Mouse (Mus musculus): ENCODE measurements around the gene Emp2.

Gene Emp2

GRCm38 (mm10) chr16:10317197-10317544 lies 3.4 kb upstream of the Emp2 start:
- in situ Hi-C loops (cut with MboI, MseI) = no loop called here

- in situ Hi-C loops (cut with MboI, MseI) = no loop called here
These were observed 2.9 kb upstream of the Emp2 start for GRCm38 (mm10) chr16:10316493-10317196.

DNA sequence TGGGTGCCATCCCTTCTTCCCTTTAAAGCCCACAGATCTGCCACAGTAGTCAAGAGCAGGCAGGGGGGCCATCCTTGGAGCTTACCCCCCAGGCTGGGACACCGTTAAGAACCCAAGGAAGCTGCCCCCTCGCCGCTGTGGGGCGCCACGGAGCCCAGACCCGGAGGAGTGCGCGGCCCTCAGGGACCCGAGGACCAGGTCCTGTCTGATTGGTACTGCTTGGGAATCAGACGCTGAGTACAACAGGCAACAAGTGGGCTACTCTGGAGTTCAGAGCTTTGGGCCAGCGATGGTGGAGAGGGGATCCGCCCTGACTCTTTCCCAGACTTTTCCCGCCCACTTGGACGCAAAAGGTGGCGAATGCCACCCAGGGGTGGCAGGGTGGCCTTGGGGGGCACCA lies 542 bp downstream of the Emp2 start:
- in situ Hi-C loops (cut with MboI, MseI) = no loop called here

GRCm38 (mm10) chr16:10311989-10312388 lies 1.8 kb downstream of the Emp2 start:
- in situ Hi-C loops (cut with MboI, MseI) = no loop called here

- in situ Hi-C loops (cut with MboI, MseI) = no loop called here
These were observed 2.7 kb downstream of the Emp2 start for GRCm38 (mm10) chr16:10311086-10311485.

DNA sequence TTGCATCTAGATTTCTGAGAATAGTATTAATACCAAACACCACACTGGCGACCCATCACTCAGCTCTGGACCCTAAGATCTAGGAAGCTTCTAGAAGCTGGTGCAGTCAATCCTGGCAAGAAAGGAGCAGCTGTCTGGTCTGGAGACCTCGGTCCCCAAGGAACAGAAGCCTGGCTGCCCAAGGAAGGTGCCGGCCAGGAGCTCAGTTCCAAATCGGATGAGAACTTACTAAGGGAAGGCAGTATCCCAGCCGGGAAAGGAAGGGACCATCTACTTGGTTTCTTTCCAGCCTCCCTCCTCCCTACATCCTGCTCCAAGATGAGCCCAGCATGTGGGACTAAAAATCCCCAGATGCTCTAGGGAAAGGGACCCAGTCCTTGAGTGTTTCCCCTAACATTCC lies 3.3 kb downstream of the Emp2 start:
- in situ Hi-C loops (cut with MboI, MseI) = no loop called here

DNA sequence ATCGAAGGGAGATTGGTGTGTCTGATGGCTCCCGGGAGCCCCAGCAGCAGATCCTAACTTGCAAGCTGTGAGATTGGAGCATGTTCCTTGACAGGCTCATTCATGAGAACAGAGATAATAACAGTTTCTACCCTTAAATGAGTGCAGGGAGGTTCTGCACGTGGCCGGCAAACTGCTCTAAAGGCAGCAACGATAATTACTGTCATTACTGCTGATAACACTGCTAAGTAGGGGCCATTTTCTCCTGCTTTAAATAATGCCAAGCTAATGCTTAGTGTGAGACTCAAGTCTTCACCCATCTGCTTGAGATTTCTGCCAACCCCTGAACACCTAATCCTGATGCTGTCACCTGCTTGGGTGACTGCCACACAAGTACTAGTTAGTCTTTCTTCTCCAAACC lies 6.4 kb downstream of the Emp2 start:
- in situ Hi-C loops (cut with MboI, MseI) = no loop called here

GRCm38 (mm10) chr16:10306101-10306500 lies 7.7 kb downstream of the Emp2 start:
- in situ Hi-C loops (cut with MboI, MseI) = no loop called here

DNA sequence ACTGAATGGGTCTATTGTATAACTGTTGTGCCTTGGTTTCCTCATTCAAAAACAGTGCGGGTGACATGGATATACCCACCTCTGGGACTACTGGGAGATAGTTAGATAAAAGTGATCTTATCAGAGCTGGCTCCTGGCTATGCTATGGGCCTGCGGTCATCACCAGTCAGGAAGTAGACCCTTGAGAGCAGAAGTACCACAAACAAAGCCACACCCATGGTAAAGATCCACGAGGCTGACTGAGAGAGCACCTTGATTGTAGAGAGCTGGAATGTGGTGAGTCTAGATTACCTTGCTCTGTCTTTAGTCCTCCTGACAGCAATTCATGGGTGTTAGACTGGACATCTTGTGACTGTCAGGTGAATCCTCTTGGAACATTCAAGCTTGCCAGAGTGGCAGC lies 12.4 kb downstream of the Emp2 start:
- in situ Hi-C loops (cut with MboI, MseI) = no loop called here

DNA sequence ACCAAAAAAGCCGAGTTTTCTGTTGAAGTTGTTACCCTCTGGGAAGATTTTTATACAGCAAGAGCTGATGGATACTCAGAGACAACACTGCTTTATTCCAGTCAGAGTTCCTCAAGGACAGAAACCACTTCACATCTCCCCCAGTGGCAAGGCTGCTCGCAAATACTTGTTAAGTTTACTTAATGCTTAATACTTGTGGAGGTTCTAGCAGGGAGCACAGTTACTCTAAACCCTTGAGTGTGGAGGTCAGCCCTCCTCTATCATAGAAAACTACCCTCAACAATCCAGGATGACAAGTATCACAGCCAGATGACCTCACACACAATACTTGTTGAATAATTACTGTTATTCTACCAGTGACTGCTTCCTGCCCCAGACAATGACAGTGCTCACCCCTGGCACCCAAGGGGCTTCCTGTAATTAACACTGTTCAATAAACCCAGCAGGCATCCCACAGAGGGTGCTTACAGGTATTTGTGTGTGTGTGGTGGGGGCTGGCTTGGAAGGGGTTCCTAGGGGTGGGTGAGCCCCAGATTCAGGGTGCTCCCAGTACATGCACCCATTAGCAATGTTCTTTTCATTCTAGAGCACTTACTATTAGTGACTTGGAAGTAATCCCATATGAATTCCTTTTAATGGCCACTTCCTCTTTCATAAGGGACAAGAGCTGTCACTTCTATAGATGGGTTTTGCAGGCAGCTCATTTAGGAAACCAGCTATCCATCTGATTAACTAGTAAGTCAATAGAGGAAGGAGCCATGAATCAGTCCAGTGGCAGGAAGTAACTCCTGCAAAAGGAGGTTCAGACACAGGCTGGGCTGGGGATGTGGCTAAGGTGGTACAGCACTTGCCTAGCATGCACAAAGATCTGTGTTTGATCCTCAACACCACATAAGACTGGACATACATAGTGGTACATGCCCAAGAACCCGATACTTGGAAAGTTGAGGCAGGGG lies 13.3 kb downstream of the Emp2 start:
- in situ Hi-C loops (cut with MboI, MseI) = no loop called here

GRCm38 (mm10) chr16:10299637-10300036 lies 14.1 kb downstream of the Emp2 start:
- in situ Hi-C loops (cut with MboI, MseI) = no loop called here

DNA sequence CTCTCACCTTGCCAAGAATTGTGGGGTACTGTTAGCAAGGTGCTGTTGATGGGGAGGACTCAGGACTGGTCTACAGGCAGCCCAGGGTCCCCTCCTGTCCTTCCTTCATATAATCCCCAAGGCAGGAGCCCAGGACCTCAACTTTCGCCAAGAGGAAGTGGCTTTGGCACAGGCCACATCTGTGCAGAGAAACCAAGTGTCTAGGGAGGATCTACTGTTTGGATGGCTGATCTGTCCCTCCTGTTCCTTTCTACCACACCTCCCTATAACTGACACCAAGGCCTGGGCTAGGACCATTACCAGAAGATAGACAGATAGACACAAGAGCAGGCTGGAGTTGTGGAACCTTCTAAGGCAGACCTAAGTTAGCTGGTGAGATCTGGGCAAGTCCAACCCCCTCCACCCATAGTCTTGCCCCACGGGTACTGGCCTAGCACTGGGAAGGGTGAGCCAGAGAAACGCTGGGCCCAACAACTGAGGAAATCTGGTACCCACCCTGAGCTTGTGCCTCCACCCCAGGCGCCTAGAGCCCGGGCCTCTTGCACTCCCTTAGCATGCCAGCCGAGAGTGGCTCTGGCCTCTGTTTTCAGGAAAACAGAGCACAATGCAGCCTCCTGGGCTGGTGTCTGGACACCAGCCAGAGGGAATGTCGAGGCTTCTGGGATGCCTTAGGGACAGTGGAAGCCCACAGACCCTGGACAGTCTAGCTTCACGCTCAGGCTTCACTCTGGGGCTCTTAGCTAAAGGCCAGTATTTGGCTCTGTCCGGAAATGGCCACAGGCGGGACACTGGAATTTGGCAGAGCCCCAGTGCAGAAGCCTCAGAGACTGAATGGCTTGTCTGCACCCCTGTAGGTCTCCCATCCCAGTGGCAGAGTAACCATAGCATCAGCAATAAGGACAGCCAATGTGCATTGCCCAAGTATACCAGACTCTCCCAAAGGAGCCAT lies 15.8 kb downstream of the Emp2 start:
- in situ Hi-C loops (cut with MboI, MseI) = no loop called here

GRCm38 (mm10) chr16:10288115-10288514 lies 25.7 kb downstream of the Emp2 start:
- in situ Hi-C loops (cut with MboI, MseI) = loop anchor here (10.0 kb wide), 1 partner anchor 457 kb away; no protein-coding TSS in a partner anchor

DNA sequence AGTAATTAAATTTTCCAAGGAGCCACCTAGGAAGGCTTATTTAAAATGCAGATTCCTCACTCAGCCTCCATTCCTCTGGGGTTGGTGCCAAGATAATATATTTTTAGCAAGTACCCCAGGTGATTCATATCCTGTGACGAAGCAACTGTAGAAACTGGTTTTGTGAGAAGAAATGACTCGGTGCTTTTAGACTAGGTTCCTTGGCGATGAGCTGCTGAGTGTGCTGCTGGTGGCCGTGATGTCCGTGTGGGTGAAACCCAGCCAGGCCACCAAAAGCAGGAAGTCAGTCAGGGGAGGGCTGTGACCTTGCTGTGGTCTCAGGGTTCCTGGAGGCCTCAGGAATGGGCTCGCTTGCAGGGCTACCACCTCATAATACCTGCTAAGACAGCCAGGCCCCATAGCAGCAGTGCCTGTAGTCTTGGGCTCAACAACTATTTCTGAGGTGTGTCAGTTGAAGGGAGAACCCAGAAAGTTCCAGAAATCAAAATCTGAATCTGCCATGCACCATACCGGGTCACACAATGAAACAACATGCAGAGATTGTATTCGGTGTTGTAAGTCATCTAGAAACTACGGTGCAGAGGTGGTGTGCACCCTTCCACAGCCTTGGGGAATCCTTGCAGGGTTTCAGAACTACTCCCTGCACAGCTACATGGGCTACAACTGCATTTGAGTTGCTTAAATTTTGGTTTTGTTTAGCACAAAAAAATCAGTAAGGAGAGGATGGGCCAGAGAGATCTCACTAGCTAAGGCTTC lies 27.1 kb downstream of the Emp2 start:
- in situ Hi-C loops (cut with MboI, MseI) = loop anchor here (10.0 kb wide), 1 partner anchor 458 kb away; no protein-coding TSS in a partner anchor

GRCm38 (mm10) chr16:10281890-10282289 lies 31.9 kb downstream of the Emp2 start:
- in situ Hi-C loops (cut with MboI, MseI) = loop anchor here (10.0 kb wide), 1 partner anchor 463 kb away; no protein-coding TSS in a partner anchor

DNA sequence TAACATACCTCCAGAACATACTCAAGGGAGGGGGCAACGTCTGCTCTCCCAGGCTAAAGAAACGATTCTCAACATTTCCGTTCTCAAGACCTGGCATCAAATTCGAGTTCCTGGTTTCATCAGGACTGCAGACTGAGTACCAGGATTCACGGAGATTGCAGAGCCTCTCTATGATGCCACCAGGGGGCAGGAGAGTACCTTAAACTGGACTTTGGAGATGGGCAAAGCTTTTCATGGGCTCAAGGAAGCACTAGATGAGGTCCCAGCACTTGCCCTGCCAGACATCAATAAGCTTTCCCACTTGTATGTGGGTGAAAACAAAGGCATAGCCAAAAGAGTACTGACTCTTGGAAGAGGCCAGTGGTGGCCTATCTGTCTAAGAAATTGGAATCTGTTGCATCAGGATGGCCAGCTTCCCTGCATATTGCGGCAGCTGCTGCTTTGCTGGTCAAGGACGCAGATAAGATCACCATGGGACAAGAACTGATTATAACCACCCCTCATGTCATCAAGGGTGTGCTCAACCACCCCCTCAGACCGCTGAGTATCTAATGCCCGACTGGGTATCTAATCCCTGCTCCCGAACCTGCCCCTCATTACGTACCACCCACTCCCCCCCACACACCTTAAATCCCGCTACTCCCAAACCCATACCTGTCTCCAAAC lies 33.3 kb downstream of the Emp2 start:
- in situ Hi-C loops (cut with MboI, MseI) = loop anchor here (10.0 kb wide), 1 partner anchor 464 kb away; no protein-coding TSS in a partner anchor

GRCm38 (mm10) chr16:10276778-10277177 lies 37.0 kb downstream of the Emp2 start:
- in situ Hi-C loops (cut with MboI, MseI) = loop anchor here (5.0 to 10.0 kb wide), 3 partner anchors 62 to 236 kb away; partner anchors contain the start of gene Tekt5

DNA sequence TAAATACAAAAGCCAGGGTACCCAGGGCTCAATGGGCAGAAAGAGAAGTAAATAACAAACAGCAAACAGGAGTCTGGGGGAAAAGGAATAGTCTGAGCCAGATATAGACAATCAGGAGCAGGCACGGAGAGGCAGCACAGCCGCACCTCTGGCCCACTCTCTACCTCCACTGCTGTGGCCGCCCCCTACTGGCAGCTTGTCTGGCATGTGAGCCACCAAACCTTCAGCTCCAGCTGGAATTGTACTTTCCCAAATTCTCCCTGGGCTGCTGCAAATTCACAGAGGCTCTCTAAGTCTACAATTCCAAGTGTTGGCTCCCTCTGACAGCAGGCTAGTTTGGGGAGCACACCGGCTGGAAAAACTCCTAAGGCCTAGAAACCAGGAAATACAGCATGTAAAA lies 39.3 kb downstream of the Emp2 start:
- in situ Hi-C loops (cut with MboI, MseI) = loop anchor here (10.0 kb wide), 1 partner anchor 60 kb away; no protein-coding TSS in a partner anchor

GRCm38 (mm10) chr16:10272256-10272655 lies 41.5 kb downstream of the Emp2 start:
- in situ Hi-C loops (cut with MboI, MseI) = loop anchor here (10.0 kb wide), 1 partner anchor 57 kb away; no protein-coding TSS in a partner anchor

DNA sequence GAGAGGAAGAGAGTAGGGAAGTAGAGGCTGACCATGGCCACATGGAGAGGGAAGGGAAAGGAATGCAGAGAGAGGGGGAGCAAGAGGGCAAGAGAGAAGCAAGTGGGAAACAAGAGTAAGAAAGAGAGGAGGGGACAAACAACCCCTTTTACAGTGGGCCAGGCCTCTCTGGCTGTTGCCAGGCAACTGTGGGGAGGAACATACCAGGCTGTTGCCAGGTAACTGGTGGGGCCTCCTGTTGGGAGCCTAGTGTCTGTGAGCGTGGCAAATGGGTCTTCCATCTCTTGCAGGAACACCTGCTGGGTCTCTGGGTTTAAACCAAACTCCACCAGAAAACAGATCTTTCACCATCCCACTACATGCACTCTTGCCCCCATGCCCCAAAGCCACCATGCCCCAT lies 59.8 kb downstream of the Emp2 start:
- in situ Hi-C loops (cut with MboI, MseI) = no loop called here
